Mouse (Mus musculus) hindbrain, embryonic 16.5 days (tissue): ENCODE results near the gene Zfp617. TPM values are rescaled to one million over a fixed set of nuclear protein-coding genes. Genes with fewer than 3 reads are reported as not detected.
"Not testable (repeated sequence)": the region's sequence is repeated elsewhere in the genome, so short reads cannot be mapped to it uniquely, and the experiment has no call there.

Experiments used
- ATAC-seq: fragments of 200-750 bp; cut with Nextera tagmentation; 2 replicates; pipeline ENCODE4 v1.8.0; 2017; ENCODE audit warnings: moderate TSS enrichment, moderate library complexity
- H3K27ac ChIP-seq: fragments of 300-500 bp; sonication (generic); 2 replicates; pipeline ENCODE4 v1.5.1; 2014; ENCODE audit warnings: low read depth, mild to moderate bottlenecking, control low read depth, low read length, moderate library complexity
- H3K27me3 ChIP-seq: fragments of 300-500 bp; sonication (generic); replicated peaks from 2 replicates; pipeline ENCODE4 v1.6.1; 2014; ENCODE audit warnings: low read length; ENCODE audit not compliant: control insufficient read depth, insufficient read depth
- H3K36me3 ChIP-seq: fragments of 300-500 bp; sonication (generic); 2 replicates; pipeline ENCODE4 v1.6.1; 2014; ENCODE audit warnings: mild to moderate bottlenecking, low read length, moderate library complexity, mixed read lengths; ENCODE audit not compliant: control insufficient read depth, insufficient read depth
- H3K4me1 ChIP-seq: fragments of 300-500 bp; sonication (generic); 2 replicates; pipeline ENCODE4 v1.6.1; 2014; ENCODE audit warnings: low read depth, low read length; ENCODE audit not compliant: control insufficient read depth, insufficient read depth
- H3K4me2 ChIP-seq: fragments of 300-500 bp; sonication (generic); 2 replicates; pipeline ENCODE4 v1.6.1; 2014; ENCODE audit warnings: mild to moderate bottlenecking, low read length, control low read depth, moderate library complexity
- H3K4me3 ChIP-seq: fragments of 300-500 bp; sonication (generic); 2 replicates; pipeline ENCODE4 v1.5.1; 2014; ENCODE audit warnings: mild to moderate bottlenecking, low read length, control low read depth, moderate library complexity
- H3K9ac ChIP-seq: fragments of 300-500 bp; sonication (generic); 2 replicates; pipeline ENCODE4 v1.6.1; 2014; ENCODE audit warnings: low read depth, mild to moderate bottlenecking, control low read depth, low read length, moderate library complexity
- H3K9me3 ChIP-seq: fragments of 300-500 bp; sonication (generic); 2 replicates; pipeline ENCODE4 v1.6.1; 2014; ENCODE audit warnings: mild to moderate bottlenecking, low read length, moderate library complexity; ENCODE audit not compliant: control insufficient read depth
- WGBS: fragments of 180-500 bp; shearing (Covaris S2); extraction: QIAGEN DNeasy Blood & Tissue Kit; methylation state at CpG from one replicate; pipeline ENCODE4 v1.1.7; 2014; 5-methylcytosine and 5-hydroxymethylcytosine counted together
- polyA plus RNA-seq: library from polyadenylated mRNA; unstranded; fragments of >200 nt; fragmentation: Nextera tagmentation; extraction: Ambion mirVana; gene quantifications from 2 replicates; pipeline ENCODE4 v1.2.1, GENCODE M21; 2015

Zfp617 gene
- 33.3 and 34.6 TPM in 2 replicates for polyA plus RNA-seq

- Histone ChIP-seq H3K9ac (peak within 1 kb of the TSS; percentile 94), H3K27me3 (no peaks in the 10 kb centered on the region), H3K36me3 (peaks cover under 1% of the 10 kb centered on the region), H3K9me3 (no peaks in the 10 kb centered on the region), H3K4me1 (peaks cover 5% of the 10 kb centered on the region; the same call in 1 of the 2 replicates), H3K27ac (peak within 1 kb of the TSS; percentile 99), H3K4me2 (peak within 1 kb of the TSS; percentile 54), H3K4me3 (peak within 1 kb of the TSS; percentile 77)
- peak; percentile 98 for ATAC-seq
- WGBS: 3% methylated on average over 47 of the region's 47 CpGs
These were observed at the start of gene Zfp617, which contains the start of gene Zfp882 for GRCm38 (mm10) chr8:71908309-71909261. Gene Zfp617 (plus strand): TSS chr8:71908635. Gene Zfp882 (plus strand): TSS chr8:71908608.

DNA sequence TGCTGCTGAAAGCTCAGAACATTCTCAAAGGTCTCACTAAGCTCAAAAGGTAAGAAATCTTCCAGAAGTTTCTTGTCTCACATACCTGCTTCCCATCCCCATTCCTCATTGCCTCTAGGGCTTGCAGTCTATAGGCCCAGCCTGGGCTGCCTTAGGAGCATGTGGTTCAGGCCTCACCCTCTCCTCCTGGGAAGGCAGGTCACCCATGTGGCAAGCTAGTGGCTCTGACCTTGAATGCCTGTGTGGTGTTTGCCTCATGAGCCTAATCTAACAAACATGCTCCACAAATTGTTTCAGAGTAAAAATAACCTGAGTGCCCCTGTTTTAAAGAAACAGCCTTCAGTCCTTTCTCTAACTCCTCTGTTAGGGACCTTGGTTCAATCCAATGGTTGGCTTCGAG lies 46.9 kb upstream of the Zfp617 start:
- H3K27ac ChIP-seq, H3K9me3 ChIP-seq, H3K9ac ChIP-seq, H3K4me3 ChIP-seq, H3K27me3 ChIP-seq, H3K4me2 ChIP-seq, H3K36me3 ChIP-seq, ATAC-seq, H3K4me1 ChIP-seq: not testable (repeated sequence)
- WGBS: 77% methylated on average over 1 of the region's 1 CpGs

GRCm38 (mm10) chr8:71862038-71862437 lies 46.4 kb upstream of the Zfp617 start:
- H3K4me3 ChIP-seq, H3K9ac ChIP-seq, ATAC-seq, H3K27me3 ChIP-seq, H3K27ac ChIP-seq, H3K36me3 ChIP-seq, H3K4me2 ChIP-seq, H3K9me3 ChIP-seq, H3K4me1 ChIP-seq: not testable (repeated sequence)

- Histone ChIP-seq H3K9ac (peak within 1 kb of the TSS; percentile 94), H3K27ac (peak within 1 kb of the TSS; percentile 78), H3K4me1 (no peaks in the 10 kb centered on the region; the same call in 1 of the 2 replicates), H3K9me3 (peaks cover 13% of the 10 kb centered on the region), H3K4me2 (peak within 1 kb of the TSS; percentile 82), H3K36me3 (peaks cover 13% of the 10 kb centered on the region), H3K4me3 (peak within 1 kb of the TSS; percentile 70), H3K27me3 (no peaks in the 10 kb centered on the region)
- ATAC-seq: peak; percentile 98
- WGBS: 3% methylated on average over 44 of the region's 45 CpGs
These were observed 26.7 kb upstream of the Zfp617 start, which contains the start of gene Zfp709 for GRCm38 (mm10) chr8:71881618-71882274. Gene Zfp709 (plus strand): TSS chr8:71882019.

GRCm38 (mm10) chr8:71900666-71901065 lies 7.8 kb upstream of the Zfp617 start:
- not testable (repeated sequence) for H3K9me3 ChIP-seq, H3K36me3 ChIP-seq, H3K4me2 ChIP-seq, H3K4me3 ChIP-seq, ATAC-seq, H3K4me1 ChIP-seq, H3K27me3 ChIP-seq, H3K9ac ChIP-seq, H3K27ac ChIP-seq
- WGBS: 45% methylated on average over 11 of the region's 11 CpGs

- ATAC-seq, H3K36me3 ChIP-seq, H3K9me3 ChIP-seq, H3K27me3 ChIP-seq, H3K4me1 ChIP-seq, H3K4me2 ChIP-seq, H3K9ac ChIP-seq, H3K27ac ChIP-seq, H3K4me3 ChIP-seq: not testable (repeated sequence)
- WGBS: 77% methylated on average over 1 of the region's 1 CpGs
These were observed 5.4 kb upstream of the Zfp617 start for GRCm38 (mm10) chr8:71903084-71903483.

- Histone ChIP-seq H3K27me3 (no peaks in the 10 kb centered on the region), H3K9ac (no peak overlapping the region), H3K4me1 (peaks cover 5% of the 10 kb centered on the region; the same call in 1 of the 2 replicates), H3K4me3 (no peak overlapping the region), H3K36me3 (no peaks in the 10 kb centered on the region), H3K4me2 (no peak overlapping the region), H3K9me3 (no peaks in the 10 kb centered on the region), H3K27ac (no peak overlapping the region)
- no peak for ATAC-seq
- WGBS: 97% methylated on average over 1 of the region's 1 CpGs
These were observed 1.6 kb upstream of the Zfp617 start for GRCm38 (mm10) chr8:71906809-71907208.

DNA sequence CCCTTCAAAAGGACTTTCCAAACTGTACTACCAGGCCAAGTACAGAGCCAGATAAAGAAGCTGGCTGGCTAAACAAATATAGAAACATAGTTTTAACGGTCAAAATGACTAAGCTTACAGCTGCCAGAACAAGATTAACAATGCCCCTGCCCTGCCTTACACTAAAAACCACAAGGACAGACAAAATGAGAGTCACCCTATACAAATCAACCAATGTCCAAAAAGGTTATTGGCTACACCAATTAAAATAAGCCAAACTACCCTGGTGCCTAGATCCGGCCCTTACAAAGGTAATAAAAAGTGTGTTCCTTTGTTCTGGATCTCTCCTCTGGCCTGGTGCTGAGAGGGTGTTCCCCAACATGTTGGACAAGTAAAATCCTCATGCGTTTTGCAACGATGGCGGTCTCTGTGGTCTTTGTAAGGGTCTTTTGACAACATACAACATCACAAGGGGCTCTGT lies 607 bp upstream of the Zfp617 start:
- ATAC-seq: no peak
- no peaks in the 10 kb centered on the region for H3K36me3 ChIP-seq
- H3K9me3 ChIP-seq: no peaks in the 10 kb centered on the region
- 95% methylated on average over 5 of the region's 5 CpGs for WGBS
- H3K4me1 ChIP-seq: peaks cover 5% of the 10 kb centered on the region; the same call in 1 of the 2 replicates
- H3K4me2 ChIP-seq: peak overlapping the region; percentile 54
- H3K27ac ChIP-seq: peak overlapping the region; percentile 99
- H3K27me3 ChIP-seq: no peaks in the 10 kb centered on the region
- no peak overlapping the region; the same call in 1 of the 2 replicates for H3K9ac ChIP-seq
- H3K4me3 ChIP-seq: peak overlapping the region; percentile 77

DNA sequence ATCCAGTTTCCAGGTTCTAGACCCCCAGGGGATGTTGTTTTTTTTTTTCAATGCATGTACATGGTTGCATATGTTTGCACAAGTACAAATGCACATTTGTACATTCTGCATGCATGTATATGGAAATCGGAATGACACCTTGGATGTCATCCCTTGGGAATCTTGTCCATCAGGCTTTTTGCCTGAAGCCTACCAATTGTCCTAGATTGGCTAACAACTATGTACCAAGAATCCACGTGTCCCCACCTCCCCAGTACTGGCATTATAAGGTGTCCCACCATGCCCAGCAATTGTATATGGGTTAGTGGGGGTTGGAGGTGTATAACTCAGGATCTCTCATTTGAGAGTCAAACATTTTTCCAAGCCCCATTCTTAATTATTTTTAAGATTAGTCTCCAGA lies 3.9 kb downstream of the Zfp617 start:
- H3K4me3 ChIP-seq: no peak overlapping the region
- ATAC-seq: no peak
- H3K9me3 ChIP-seq: no peaks in the 10 kb centered on the region
- WGBS: 88% methylated on average over 2 of the region's 2 CpGs
- no peak overlapping the region for H3K4me2 ChIP-seq
- H3K4me1 ChIP-seq: peaks cover 5% of the 10 kb centered on the region; the same call in 1 of the 2 replicates
- peaks cover 30% of the 10 kb centered on the region for H3K36me3 ChIP-seq
- H3K9ac ChIP-seq: no peak overlapping the region
- no peak overlapping the region for H3K27ac ChIP-seq
- no peaks in the 10 kb centered on the region for H3K27me3 ChIP-seq
